14 mouse cellular contexts compared by ENCODE assay signal in the genomic region with DNA sequence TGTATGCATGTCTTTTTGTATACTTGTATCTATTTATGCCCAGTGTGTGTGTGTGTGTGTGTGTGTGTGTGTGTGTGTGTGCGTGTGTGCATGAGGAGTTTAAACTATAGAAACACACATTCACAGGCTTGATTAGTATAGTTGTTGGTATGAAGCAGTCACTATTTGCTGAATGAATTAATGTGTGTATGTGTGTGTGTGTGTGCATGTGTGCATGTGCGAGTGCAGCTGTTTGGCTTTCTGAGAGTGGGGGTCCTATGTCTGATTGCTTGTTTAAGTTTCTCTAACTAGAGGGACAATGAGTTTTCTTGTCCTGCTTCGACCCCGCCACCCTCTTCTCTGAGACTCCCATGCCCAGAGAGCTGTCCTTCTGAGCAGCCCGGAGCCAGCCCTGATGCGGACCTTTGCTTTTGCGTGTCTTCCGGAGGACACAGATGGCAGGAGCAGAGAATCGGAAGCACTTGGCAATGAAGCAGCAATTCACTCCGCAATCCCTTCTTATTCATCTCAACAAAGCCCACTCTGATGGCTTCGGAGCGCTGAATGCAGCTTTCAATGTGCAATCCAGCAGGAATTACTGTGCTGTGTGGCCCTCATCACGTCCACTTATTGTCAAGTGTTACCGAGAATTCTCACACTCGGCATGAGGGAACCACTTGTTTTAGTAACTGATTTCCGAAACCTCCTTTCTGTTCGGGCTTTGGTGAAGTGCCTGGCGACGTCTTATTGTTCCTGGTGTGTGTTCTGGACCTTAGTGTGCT.
DNase-seq lines count a peak whose midpoint lies in the region; ATAC-seq and TF ChIP-seq lines count a peak whose summit lies in the region.
"Had no signal": no experiment of that assay in that cellular context is flagged by ENCODE, and none has a peak within 500 bp of the region (broad histone marks: within the 10 kb centered on the region; RNA-seq: fewer than 3 reads in every experiment).

No protein-coding gene starts in this region.

- 81% methylated on average over 19 of the region's 19 CpGs for WGBS in heart, embryonic 10.5 days
- 53% methylated on average over 19 of the region's 19 CpGs for WGBS in midbrain, postnatal 0 days

- no peak overlapping the region for H3K9ac ChIP-seq in midbrain, postnatal 0 days (replicated peaks; ENCODE audit: low read length, poor library complexity, severe bottlenecking)
- H3K9ac ChIP-seq: liver, embryonic 14.5 days had no signal

- H3K27me3 ChIP-seq in heart, embryonic 10.5 days (ENCODE audit: insufficient read depth, poor library complexity, severe bottlenecking), result no peaks in the 10 kb centered on the region; the same call in 1 of the 2 replicates
- no peaks in the 10 kb centered on the region; the same call in 1 of the 2 replicates for H3K27me3 ChIP-seq in midbrain, postnatal 0 days (ENCODE audit: insufficient read depth, low read length)

- no peak for ATAC-seq in midbrain, postnatal 0 days (ENCODE audit: low FRiP score)

- no peak overlapping the region for H3K4me2 ChIP-seq in midbrain, postnatal 0 days (ENCODE audit: low read depth, low read length, poor library complexity, severe bottlenecking)

- no peak overlapping the region for H3K4me3 ChIP-seq in heart, embryonic 10.5 days
- no peak overlapping the region for H3K4me3 ChIP-seq in midbrain, postnatal 0 days (ENCODE audit: low read depth, low read length)
- H3K4me3 ChIP-seq: erythroblast, embryonic 14.5 days; heart, adult 2 months; layer of hippocampus, adult 2 months had no signal

- intact Hi-C loops in heart, postnatal 25 days (cut with DNase I), result no loop called here
- intact Hi-C loops in gastrocnemius, postnatal 14 days (cut with DNase I; ENCODE audit: low total_unique reads), result no loop called here

- no peaks in the 10 kb centered on the region for H3K9me3 ChIP-seq in heart, embryonic 10.5 days
- H3K9me3 ChIP-seq in midbrain, postnatal 0 days (ENCODE audit: low read length), result no peaks in the 10 kb centered on the region

- peak; percentile 35 for DNase-seq in heart, embryonic 10.5 days (ENCODE audit: low spot score)
- DNase-seq in heart, postnatal 25 days (ENCODE audit: low spot score), result no peak
- peak; percentile 21 to 34 for DNase-seq in right cerebral cortex, adult 2 months (ENCODE audit: low spot score in 2 of 2)
- DNase-seq in right cerebral cortex, adult 18-20 months, result no peak
- DNase-seq in layer of hippocampus, adult 8-10 months (ENCODE audit: low spot score in 2 of 2), result peak; percentile 24 to 28
- DNase-seq in midbrain, postnatal 0 days (ENCODE audit: low spot score), result peak; percentile 59
- no peak for DNase-seq in gastrocnemius, postnatal 14 days
- no peak for DNase-seq in thymus, postnatal 14 days
- DNase-seq: adrenal gland, postnatal 25 days; cerebellum, postnatal 25 days; heart, adult 2 months had no signal

- no peaks in the 10 kb centered on the region for H3K4me1 ChIP-seq in heart, embryonic 10.5 days
- no peaks in the 10 kb centered on the region for H3K4me1 ChIP-seq in midbrain, postnatal 0 days (ENCODE audit: insufficient read depth, low read length)

- no peaks in the 10 kb centered on the region for H3K36me3 ChIP-seq in heart, embryonic 10.5 days
- H3K36me3 ChIP-seq in midbrain, postnatal 0 days (ENCODE audit: insufficient read depth, low read length), result no peaks in the 10 kb centered on the region

- TF ChIP-seq CTCF in midbrain, postnatal 0 days (IDR thresholded peaks at IDR 0.05), result no peak

- no peak overlapping the region for H3K27ac ChIP-seq in heart, embryonic 10.5 days
- no peak overlapping the region for H3K27ac ChIP-seq in midbrain, postnatal 0 days (ENCODE audit: low read depth, low read length)
- H3K27ac ChIP-seq: heart, adult 2 months; layer of hippocampus, adult 2 months; liver, embryonic 14.5 days had no signal

Comparison
In these comparisons a context has a peak if more than half of its experiments do, and no peak if none do; other contexts are left out.
1. DNase-seq: peak in heart, embryonic 10.5 days (single experiment), right cerebral cortex, adult 2 months (2 of 2), layer of hippocampus, adult 8-10 months (2 of 2) and midbrain, postnatal 0 days (single experiment); none in heart, postnatal 25 days (single experiment), right cerebral cortex, adult 18-20 months (single experiment), gastrocnemius, postnatal 14 days (single experiment) and thymus, postnatal 14 days (single experiment).